Mouse (Mus musculus) B cell, adult 67 days (primary cell): ENCODE measurements around the gene Tom1l2. TPM values are rescaled to one million over a fixed set of nuclear protein-coding genes. Genes with fewer than 3 reads are reported as not detected.

Experiments
- total RNA-seq, 2 experiments: library from RNA; stranded (reverse); gene quantifications; 4 replicates each; pipeline ENCODE4 v1.2.4; 2023

The Tom1l2 gene
- total RNA-seq: 10 to 100 TPM; 30.2 to 37.3 TPM

DNA sequence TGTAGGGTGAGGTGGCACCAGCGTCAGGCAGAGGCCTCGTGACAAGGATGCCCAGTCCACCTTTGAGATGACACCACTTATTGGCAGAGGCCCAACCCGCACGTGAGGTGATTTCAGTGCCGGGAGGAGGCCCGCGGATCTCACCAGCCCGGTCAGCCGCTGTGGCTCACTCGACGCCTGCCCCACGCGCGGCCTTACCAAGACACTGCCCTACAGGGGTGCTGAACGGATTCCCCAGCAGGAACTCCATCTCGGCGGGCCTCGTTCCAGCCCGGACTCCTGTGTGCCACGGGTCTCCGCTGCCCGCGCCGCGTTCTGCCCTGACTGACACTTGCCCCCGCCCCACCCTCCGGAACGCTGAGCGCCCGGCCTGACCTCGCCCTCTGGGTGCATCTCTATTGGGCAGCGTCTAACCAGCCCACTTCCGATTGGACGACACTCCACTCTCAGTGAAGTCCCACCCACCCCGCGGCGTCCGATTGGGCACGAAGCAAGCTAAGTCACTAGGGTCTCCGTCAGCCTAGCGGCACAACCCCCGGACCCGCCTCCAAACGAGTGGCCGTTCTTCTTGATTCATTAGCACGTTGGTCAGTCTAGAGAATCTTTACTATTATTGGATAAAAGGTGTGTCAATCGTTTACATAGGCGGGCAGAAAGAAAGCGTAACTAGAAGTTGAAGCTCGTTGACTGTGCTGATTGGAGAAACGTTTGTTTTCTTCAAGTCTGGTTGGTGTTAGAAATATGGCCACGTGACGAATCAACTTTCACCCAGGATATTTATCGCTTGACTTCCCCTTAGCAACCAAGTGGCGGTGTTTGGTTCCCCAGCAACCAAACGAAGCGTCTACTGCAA lies at the start of gene Tom1l2, which contains the start of gene Drc3:
Gene Tom1l2 (minus strand): TSS at position 347 of the 853 bp plus-strand sequence.
Gene Drc3 (plus strand): TSS at position 771 of the 853 bp plus-strand sequence.

DNA sequence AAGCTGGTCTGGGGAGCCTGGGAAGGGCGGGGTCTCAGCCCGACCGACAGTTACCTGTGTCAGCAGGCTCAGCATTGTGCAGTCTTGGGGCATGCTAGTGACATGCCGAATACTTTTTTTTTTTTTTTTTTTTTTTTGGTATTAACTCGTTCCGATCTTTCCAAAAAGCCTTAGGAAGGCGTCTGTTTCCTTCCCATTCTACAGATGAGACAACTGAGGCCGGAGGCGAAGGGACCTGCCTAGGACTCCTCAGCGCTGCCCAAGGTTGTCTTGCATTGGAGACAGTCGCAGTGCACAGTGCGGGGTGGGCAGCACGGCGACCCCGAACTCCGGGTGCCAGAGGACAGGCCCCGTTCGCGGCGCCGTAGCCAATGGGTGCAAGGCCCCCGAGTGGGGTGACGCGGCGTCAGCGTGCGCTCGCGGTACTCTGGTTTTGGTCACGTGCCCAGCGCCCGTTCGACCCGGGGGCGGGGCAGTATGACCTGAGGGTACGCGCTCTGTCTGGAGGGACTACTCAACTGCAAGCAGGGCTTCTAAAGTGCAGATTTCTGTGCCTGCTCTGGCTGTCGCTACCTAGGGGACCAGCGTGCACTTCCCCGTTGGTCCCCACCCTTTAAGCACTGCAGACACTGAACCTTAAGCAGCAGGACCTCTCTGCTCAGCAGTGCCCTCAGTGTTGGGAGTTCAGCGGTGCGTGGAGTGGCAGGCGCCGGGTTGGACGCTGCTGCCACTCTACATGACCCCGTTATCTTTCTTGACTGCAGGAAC lies 130.1 kb downstream of the Tom1l2 start, which contains the start of gene Srebf1:
Gene Srebf1 (minus strand): TSS at position 113 of the 768 bp plus-strand sequence.

Other genes starting within 250 kb of the Tom1l2 start
- 10 to 100 TPM; 37.5 to 60.5 TPM for gene Rai1, start 247.9 kb downstream of the Tom1l2 start, total RNA-seq
- gene Srebf1, start 130.3 kb downstream of the Tom1l2 start, total RNA-seq: 100 to 1,000 TPM; 123 to 125 TPM
- 1 to 10 TPM in 1 of 2 experiments, not detected in 1; 1.2 TPM for gene Drc3, start 424 bp upstream of the Tom1l2 start, total RNA-seq
- 10 to 100 TPM; 22.8 TPM for gene Gid4, start 64.2 kb upstream of the Tom1l2 start, total RNA-seq
- gene Atpaf2, start 65.6 kb upstream of the Tom1l2 start, total RNA-seq: 10 to 100 TPM; 25.5 to 36.5 TPM
- 10 to 100 TPM; 66.7 to 73.7 TPM for gene Drg2, start 101.7 kb upstream of the Tom1l2 start, total RNA-seq
- 1 to 10 TPM in 1 of 2 experiments, under 1 TPM in 1; 0.83 to 1.0 TPM for gene Myo15, start 116.4 kb upstream of the Tom1l2 start, total RNA-seq
- gene Alkbh5, start 183.5 kb upstream of the Tom1l2 start, total RNA-seq: 10 to 100 TPM; 66.8 to 76.7 TPM